Mouse (Mus musculus) B cell, adult (primary cell): ENCODE measurements around the gene Olfr1084. TPM values are rescaled to one million over a fixed set of nuclear protein-coding genes. Genes with fewer than 3 reads are reported as not detected.

Experiments used
- total RNA-seq: library from RNA; stranded (reverse); gene quantifications from 4 replicates; pipeline ENCODE4 v1.2.4, GENCODE M21; 2023; ENCODE audit not compliant: inconsistent age

The Olfr1084 gene
- total RNA-seq, result not detected in 4 replicates

GRCm38 (mm10) chr2:86639625-86640024 is at the start of gene Olfr1084:
Gene Olfr1084 (minus strand): TSS chr2:86639725.

GRCm38 (mm10) chr2:86679992-86680391 is 40.5 kb upstream of the Olfr1084 start, which contains the start of gene Olfr1086:
Gene Olfr1086 (minus strand): TSS chr2:86680092.

GRCm38 (mm10) chr2:86661919-86662318 is 22.4 kb upstream of the Olfr1084 start, which contains the start of gene Olfr1085:
Gene Olfr1085 (minus strand): TSS chr2:86662019.

GRCm38 (mm10) chr2:86598866-86599265 is 40.7 kb downstream of the Olfr1084 start, which contains the start of gene Olfr1082:
Gene Olfr1082 (minus strand): TSS chr2:86598966.

Other genes starting within 250 kb of the Olfr1084 start
- gene Olfr1061, start 225.7 kb downstream of the Olfr1084 start, total RNA-seq, result not detected in 4 replicates
- gene Olfr1062, start 213.0 kb downstream of the Olfr1084 start, total RNA-seq, result not detected in 4 replicates
- gene Olfr1065, start 189.1 kb downstream of the Olfr1084 start, total RNA-seq, result not detected in 4 replicates
- not detected in 4 replicates for gene Olfr1066, start 183.5 kb downstream of the Olfr1084 start, total RNA-seq
- gene Olfr228, start 152.3 kb downstream of the Olfr1084 start, total RNA-seq, result not detected in 4 replicates
- gene Olfr1076, start 131.3 kb downstream of the Olfr1084 start, total RNA-seq, result not detected in 4 replicates
- gene Olfr1079, start 97.2 kb downstream of the Olfr1084 start, total RNA-seq, result not detected in 4 replicates
- not detected in 4 replicates for gene Olfr1080, start 81.5 kb downstream of the Olfr1084 start, total RNA-seq
- gene Olfr1082, start 40.8 kb downstream of the Olfr1084 start, total RNA-seq, result not detected in 4 replicates
- not detected in 4 replicates for gene Olfr1085, start 22.3 kb upstream of the Olfr1084 start, total RNA-seq
- not detected in 4 replicates for gene Olfr1086, start 40.4 kb upstream of the Olfr1084 start, total RNA-seq
- not detected in 4 replicates for gene Olfr1087, start 58.7 kb upstream of the Olfr1084 start, total RNA-seq
- gene Olfr1089, start 94.0 kb upstream of the Olfr1084 start, total RNA-seq, result not detected in 4 replicates
- gene Olfr1090, start 119.3 kb upstream of the Olfr1084 start, total RNA-seq, result not detected in 4 replicates
- gene Olfr1093, start 142.8 kb upstream of the Olfr1084 start, total RNA-seq, result not detected in 4 replicates
- gene Olfr141, start 170.3 kb upstream of the Olfr1084 start, total RNA-seq, result not detected in 4 replicates
- not detected in 4 replicates for gene Olfr1094, start 184.9 kb upstream of the Olfr1084 start, total RNA-seq
- not detected in 4 replicates for gene Olfr1095, start 212.0 kb upstream of the Olfr1084 start, total RNA-seq
- gene Gm13723, start 235.1 kb upstream of the Olfr1084 start, total RNA-seq, result not detected in 4 replicates